8 mouse cellular contexts compared by ENCODE assay signal in genomic region chrX:95164140-95164539, GRCm38 (mm10). TPM values are rescaled to one million over a fixed set of nuclear protein-coding genes. Genes with fewer than 3 reads are reported as not detected.
DNase-seq lines count a peak whose midpoint lies in the region; ATAC-seq and TF ChIP-seq lines count a peak whose summit lies in the region.

No protein-coding gene starts in this region.

- in situ Hi-C loops in Patski (cut with MboI; ENCODE audit: low pct_unique_long_range_greater_than_20kb), result no loop called here

- peak overlapping the region; percentile 59 for H3K4me2 ChIP-seq in midbrain, embryonic 12.5 days (replicated peaks)

- 45% methylated on average over 6 of the region's 6 CpGs for WGBS in kidney, adult 2 months
- WGBS in midbrain, embryonic 12.5 days, result 47% methylated on average over 6 of the region's 6 CpGs
- WGBS in heart, embryonic 10.5 days, result 78% methylated on average over 6 of the region's 6 CpGs

- POLR2A ChIA-PET in Patski (lab: Charles Lee), result no interaction called here

- H3K4me1 ChIP-seq in kidney, adult 2 months (ENCODE audit: control insufficient read depth, insufficient read depth, low read length), result no peaks in the 10 kb centered on the region
- 0 out of 2 replicates have a peak, but pooled peaks cover 3% of the 10 kb centered on the region for H3K4me1 ChIP-seq in midbrain, embryonic 12.5 days
- no peaks in the 10 kb centered on the region for H3K4me1 ChIP-seq in heart, embryonic 10.5 days

- ATAC-seq in Patski, result peak; percentile 60
- ATAC-seq in midbrain, embryonic 12.5 days (ENCODE audit: low FRiP score, low read depth), result no peak
- no peak for ATAC-seq in erythroblast, adult 5-6 weeks (replicated peaks; ENCODE audit: low FRiP score, poor library complexity, severe bottlenecking)

- no peak for TF ChIP-seq CTCF in kidney, adult 2 months (conservative IDR thresholded peaks at IDR 0.05; ENCODE audit: insufficient read depth, insufficient read length, low read depth, low read length)
- no peak for TF ChIP-seq CTCF in Patski (IDR thresholded peaks at IDR 0.05)

- H3K4me3 ChIP-seq in kidney, adult 2 months (ENCODE audit: insufficient read depth, low read depth, low read length), result no peak overlapping the region
- H3K4me3 ChIP-seq in midbrain, embryonic 12.5 days, result 0 out of 2 replicates have a peak overlapping the region, but pooled peaks have one; percentile 10
- H3K4me3 ChIP-seq in heart, embryonic 10.5 days, result no peak overlapping the region

- no peak overlapping the region for H3K9ac ChIP-seq in midbrain, embryonic 12.5 days (replicated peaks)

- no peaks in the 10 kb centered on the region for H3K27me3 ChIP-seq in kidney, adult 2 months (replicated peaks; ENCODE audit: control insufficient read depth, insufficient read depth, low read length)
- H3K27me3 ChIP-seq in Patski, result peaks cover 52% of the 10 kb centered on the region
- 0 out of 2 replicates have a peak, but pooled peaks cover 6% of the 10 kb centered on the region for H3K27me3 ChIP-seq in midbrain, embryonic 12.5 days
- H3K27me3 ChIP-seq in heart, embryonic 10.5 days (ENCODE audit: insufficient read depth, poor library complexity, severe bottlenecking), result peaks cover 6% of the 10 kb centered on the region; the same call in 1 of the 2 replicates

- no peak for TF ChIP-seq POLR2A in kidney, adult 2 months (IDR thresholded peaks at IDR 0.05; ENCODE audit: low read depth, low read length)

- H3K27ac ChIP-seq in kidney, adult 2 months (ENCODE audit: insufficient read depth, low read depth, low read length), result 0 out of 2 replicates have a peak overlapping the region, but pooled peaks have one; percentile 1
- no peak overlapping the region for H3K27ac ChIP-seq in midbrain, embryonic 12.5 days (replicated peaks)
- no peak overlapping the region for H3K27ac ChIP-seq in heart, embryonic 10.5 days

- H3K9me3 ChIP-seq in midbrain, embryonic 12.5 days, result no peaks in the 10 kb centered on the region
- no peaks in the 10 kb centered on the region for H3K9me3 ChIP-seq in heart, embryonic 10.5 days

- no peaks in the 10 kb centered on the region for H3K36me3 ChIP-seq in kidney, adult 2 months (ENCODE audit: control insufficient read depth, insufficient read depth, low read length)
- no peaks in the 10 kb centered on the region for H3K36me3 ChIP-seq in midbrain, embryonic 12.5 days
- no peaks in the 10 kb centered on the region for H3K36me3 ChIP-seq in heart, embryonic 10.5 days

- peak; percentile 2 for DNase-seq in kidney, adult 2 months
- DNase-seq in kidney, adult 11 months, result no peak
- DNase-seq in Patski (ENCODE audit: low read depth, low spot score), result no peak
- peak; percentile 32 to 52 for DNase-seq in frontal cortex, postnatal 36 days (ENCODE audit: low spot score in 2 of 2)
- DNase-seq in heart, embryonic 10.5 days (ENCODE audit: low spot score), result no peak
- no peak for DNase-seq in c-Kit-positive CD71-positive TER-119-positive erythroid progenitor cells, embryonic 14.5 days (ENCODE audit: low spot score)

- CTCF ChIA-PET in Patski (lab: Charles Lee), result interaction anchor here (0.8 to 3.1 kb wide), 4 partner anchors 8 to 13 kb away, joined by 3 to 17 read pairs (median 4); no protein-coding TSS in a partner anchor

RNA-seq across cellular contexts. Expression of gene Arhgef9, which starts 32.5 kb away (rescaled TPM):
- polyA plus RNA-seq in kidney, adult 2 months (2012; rRNA removed), result 2.6 TPM in 2 replicates
- 4.7 TPM for polyA plus RNA-seq in Patski (2021)
- polyA plus RNA-seq in midbrain, embryonic 12.5 days (2016; fragmentation: Nextera tagmentation; extraction: Ambion mirVana), result 23.9 and 26.9 TPM in 2 replicates
- 7.4 and 11.0 TPM in 2 replicates for polyA plus RNA-seq in heart, embryonic 10.5 days (2016; fragmentation: Nextera tagmentation; extraction: Ambion mirVana)
- not detected in 2 replicates for total RNA-seq in erythroblast, adult 5-6 weeks (2015; ENCODE audit: low replicate concordance)
- total RNA-seq in erythroblast, adult 5-6 weeks (2017; ENCODE audit: low replicate concordance), result not detected in 2 replicates

Comparison
In these comparisons a context has a peak if more than half of its experiments do, and no peak if none do; other contexts are left out.
1. DNase-seq: peak in kidney, adult 2 months (single experiment) and frontal cortex, postnatal 36 days (2 of 2); none in kidney, adult 11 months (single experiment), Patski (single experiment), heart, embryonic 10.5 days (single experiment) and c-Kit-positive CD71-positive TER-119-positive erythroid progenitor cells, embryonic 14.5 days (single experiment).